Mouse (Mus musculus): Measurements from ENCODE around the gene Atg16l1.

The Atg16l1 gene

GRCm38 (mm10) chr1:87829621-87830211 is 74.0 kb downstream of the Atg16l1 start:
- DNase-seq (ENCODE audit: low spot score): no peak

- no peak for DNase-seq (ENCODE audit: low spot score)
These were observed 80.8 kb downstream of the Atg16l1 start for GRCm38 (mm10) chr1:87836453-87836852.

GRCm38 (mm10) chr1:87837018-87837417 is 81.3 kb downstream of the Atg16l1 start:
- DNase-seq (ENCODE audit: low spot score): no peak

GRCm38 (mm10) chr1:87840411-87841208 is 84.9 kb downstream of the Atg16l1 start:
- no peak for DNase-seq (ENCODE audit: low spot score)

All from testis, postnatal 14 days (tissue).